Mouse (Mus musculus): ENCODE measurements at regions not wholly inside any gene's neighbourhood (a gene's known extent, or its start where the extent isn't known, plus 50 kb on each side); places are given as distances from the start of the nearest gene placed in this dataset.

DNA sequence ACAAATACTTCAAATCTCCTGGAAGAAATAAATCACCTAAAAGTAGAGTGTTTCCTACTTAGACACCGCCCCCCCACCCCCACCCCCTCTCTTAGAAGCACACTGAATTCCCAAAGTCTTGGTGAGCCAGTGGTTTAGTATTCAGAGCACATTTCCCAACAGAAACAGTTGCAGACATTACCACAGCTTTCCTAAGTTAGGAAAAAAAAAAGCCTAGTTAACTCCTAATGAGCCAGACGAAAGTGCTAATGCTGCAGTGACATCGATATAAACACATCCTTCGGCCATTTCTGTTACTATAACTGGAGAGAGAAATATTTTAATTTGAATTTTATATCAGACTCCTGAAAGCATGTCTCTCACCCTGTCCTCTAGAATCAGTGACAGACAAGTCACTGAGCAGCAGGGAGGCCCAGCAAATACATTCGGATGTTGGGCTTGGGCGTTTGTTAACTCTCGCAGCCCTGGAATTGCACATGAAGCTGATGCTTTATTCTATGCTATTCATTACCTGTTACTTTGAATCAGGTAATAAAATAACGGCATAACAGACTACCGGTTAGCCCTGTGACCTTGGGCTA is 305.8 kb upstream of the Ldb2 start:
- TF ChIP-seq EP300 (optimal IDR thresholded peaks at IDR 0.05) (no peak), CTCF (IDR thresholded peaks at IDR 0.05; ENCODE audit: low read depth) (no peak)

All from stomach, postnatal 0 days (tissue).